Mouse (Mus musculus) lung, adult 2 months (tissue): Measurements from ENCODE around the gene Hmgn3. TPM values are rescaled to one million over a fixed set of nuclear protein-coding genes. Genes with fewer than 3 reads are reported as not detected.

Experiments
- DNase-seq: peaks from one replicate; pipeline ENCODE4 v3.0.0; 2022
- H3K4me1 ChIP-seq: fragments of 200-500 bp; 2 replicates; pipeline ENCODE4 v1.6.1; 2011; ENCODE audit warnings: low read length; ENCODE audit not compliant: control insufficient read depth, insufficient read depth
- H3K4me3 ChIP-seq: fragments of 200-500 bp; replicated peaks from 2 replicates; pipeline ENCODE3; 2011; ENCODE audit warnings: low read depth, mild to moderate bottlenecking, control low read depth, low read length; ENCODE audit errors: extremely low read depth
- CTCF ChIP-seq: fragments of 200-500 bp; IDR thresholded peaks from 2 replicates; pipeline ENCODE4 v1.5.1; 2011; ENCODE audit warnings: mild to moderate bottlenecking, low read length, control low read depth; ENCODE audit not compliant: insufficient read depth
- POLR2A ChIP-seq: fragments of 200-500 bp; IDR thresholded peaks from 2 replicates; pipeline ENCODE4 v1.6.1; 2011; ENCODE audit warnings: low read depth, mild to moderate bottlenecking, control low read depth, low read length, borderline replicate concordance; ENCODE audit errors: extremely low read depth
- WGBS: fragments of 180-500 bp; shearing (Covaris S2); methylation state at CpG from one replicate; pipeline ENCODE4 v1.1.7; 2018; 5-methylcytosine and 5-hydroxymethylcytosine counted together
- polyA plus RNA-seq: library from polyadenylated mRNA; depleted of rRNA; stranded (reverse); fragments of >200 nt; gene quantifications from 2 replicates; pipeline ENCODE4 v1.2.3, GENCODE M21; 2012

Hmgn3 gene
- polyA plus RNA-seq, 1 experiment: 8.9 TPM

GRCm38 (mm10) chr9:83116774-83117474 lies 29.6 kb downstream of the Hmgn3 start:
- TF ChIP-seq CTCF (no peak), POLR2A (no peak)
- WGBS: 91% methylated on average over 15 of the region's 15 CpGs
- H3K4me1 ChIP-seq: no peaks in the 10 kb centered on the region

GRCm38 (mm10) chr9:83115676-83116075 lies 30.8 kb downstream of the Hmgn3 start:
- 85% methylated on average over 2 of the region's 2 CpGs for WGBS
- H3K4me1 ChIP-seq: no peaks in the 10 kb centered on the region
- TF ChIP-seq POLR2A: no peak
- TF ChIP-seq CTCF: no peak
- no peak overlapping the region for H3K4me3 ChIP-seq
- no peak for DNase-seq

More at GRCm38 (mm10) chr9:83116774-83117474, 29.6 kb downstream of the Hmgn3 start:
- no peak overlapping the region for H3K4me3 ChIP-seq
- DNase-seq: no peak

DNA sequence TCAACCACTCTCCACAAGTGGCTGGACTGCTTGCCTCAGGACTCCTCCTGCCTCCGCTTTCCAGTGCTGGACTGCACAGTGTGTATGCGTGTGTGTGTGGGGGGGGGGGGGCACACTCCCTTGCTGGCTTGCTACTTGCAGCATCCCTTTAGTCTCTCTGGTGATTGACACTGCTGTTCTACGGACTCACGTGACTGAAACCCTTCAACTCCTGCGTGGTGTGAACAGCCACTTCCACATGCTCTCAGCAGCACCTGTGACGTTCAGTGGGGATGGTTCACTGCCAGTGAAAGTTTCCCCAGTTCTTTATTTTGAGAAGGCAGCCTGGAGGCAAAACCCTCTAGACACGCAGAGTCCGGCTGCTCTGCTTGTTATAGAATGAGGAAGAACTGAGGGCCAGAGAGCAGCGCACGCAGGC lies 32.7 kb downstream of the Hmgn3 start:
- Histone ChIP-seq H3K4me3 (no peak overlapping the region), H3K4me1 (no peaks in the 10 kb centered on the region)
- WGBS: 56% methylated on average over 10 of the region's 10 CpGs
- TF ChIP-seq CTCF (no peak), POLR2A (no peak)
- no peak for DNase-seq

GRCm38 (mm10) chr9:83112305-83112768 lies 34.1 kb downstream of the Hmgn3 start:
- Histone ChIP-seq H3K4me1 (no peaks in the 10 kb centered on the region), H3K4me3 (no peak overlapping the region)
- no peak for DNase-seq
- no peak for TF ChIP-seq POLR2A
- no peak for TF ChIP-seq CTCF
- WGBS: 62% methylated on average over 9 of the region's 9 CpGs

GRCm38 (mm10) chr9:83111789-83112188 lies 34.7 kb downstream of the Hmgn3 start:
- no peak overlapping the region for H3K4me3 ChIP-seq
- no peak for DNase-seq
- WGBS: 84% methylated on average over 3 of the region's 3 CpGs
- TF ChIP-seq CTCF: no peak
- no peak for TF ChIP-seq POLR2A
- H3K4me1 ChIP-seq: no peaks in the 10 kb centered on the region

- H3K4me3 ChIP-seq: no peak overlapping the region
- DNase-seq: no peak
- TF ChIP-seq POLR2A (no peak), CTCF (no peak)
- WGBS: 81% methylated on average over 9 of the region's 9 CpGs
- no peaks in the 10 kb centered on the region for H3K4me1 ChIP-seq
These were observed 35.3 kb downstream of the Hmgn3 start for GRCm38 (mm10) chr9:83111117-83111686.

DNA sequence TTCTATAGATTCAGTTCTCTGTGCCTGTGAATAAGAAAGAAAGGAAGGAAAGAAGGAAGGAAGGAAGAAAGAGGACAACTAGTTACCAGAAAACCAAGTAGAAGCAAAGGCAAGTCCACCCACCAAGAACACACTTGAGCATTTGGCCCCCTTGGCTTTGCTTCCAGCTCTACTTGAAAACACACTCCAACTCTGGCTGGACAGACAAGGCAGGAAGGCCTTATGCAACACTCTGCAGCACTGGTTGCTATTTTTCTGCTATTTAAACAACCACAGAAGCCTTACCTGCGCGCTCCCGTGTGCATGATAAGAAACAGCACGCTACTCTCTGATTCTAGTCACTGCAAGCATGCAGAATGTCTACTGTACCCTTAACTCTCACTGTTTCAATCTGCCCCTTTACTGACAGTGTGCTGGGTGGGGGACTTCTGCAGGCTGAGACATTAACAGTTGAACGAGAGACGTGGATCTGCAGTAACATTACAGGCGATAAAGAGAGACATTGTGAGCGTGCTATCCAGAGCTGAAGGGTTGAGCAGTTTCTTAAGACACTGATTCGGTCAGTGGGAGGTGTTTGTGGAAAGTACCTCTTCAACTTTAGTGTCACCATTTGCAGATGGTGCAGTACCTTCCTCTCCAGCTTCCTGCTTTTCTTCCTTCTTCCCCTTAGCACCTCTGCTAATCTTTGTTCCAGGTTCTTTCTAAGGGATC lies 35.9 kb downstream of the Hmgn3 start:
- Histone ChIP-seq H3K4me3 (no peak overlapping the region), H3K4me1 (no peaks in the 10 kb centered on the region)
- WGBS: 70% methylated on average over 9 of the region's 9 CpGs
- peak; percentile 23 for DNase-seq
- TF ChIP-seq CTCF: no peak
- TF ChIP-seq POLR2A: no peak

- Histone ChIP-seq H3K4me1 (no peaks in the 10 kb centered on the region), H3K4me3 (no peak overlapping the region)
- TF ChIP-seq CTCF (no peak), POLR2A (no peak)
- WGBS: 94% methylated on average over 6 of the region's 6 CpGs
- DNase-seq: no peak
These were observed 36.8 kb downstream of the Hmgn3 start for GRCm38 (mm10) chr9:83109705-83110104.

DNA sequence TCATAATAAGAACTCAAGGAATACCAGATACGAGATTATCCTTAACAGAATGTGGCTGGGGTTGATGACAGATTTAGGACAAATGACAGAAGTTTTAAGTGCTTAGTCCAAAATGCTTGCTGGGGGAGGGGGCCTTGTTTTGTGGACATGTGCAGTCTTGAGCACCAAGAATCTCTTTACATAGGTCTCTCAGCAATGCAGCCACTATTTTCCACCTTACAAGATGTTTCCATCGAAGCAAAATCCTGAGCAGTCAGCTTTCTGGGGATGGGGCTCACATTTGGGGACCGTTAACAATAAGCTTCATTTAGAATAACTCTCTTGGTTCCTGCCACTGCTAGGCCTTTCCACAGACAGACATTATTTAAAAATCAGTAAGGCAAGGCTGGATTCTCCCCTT lies 37.7 kb downstream of the Hmgn3 start:
- Histone ChIP-seq H3K4me1 (no peaks in the 10 kb centered on the region), H3K4me3 (no peak overlapping the region)
- WGBS: 69% methylated on average over 3 of the region's 3 CpGs
- no peak for TF ChIP-seq CTCF
- DNase-seq: no peak

DNA sequence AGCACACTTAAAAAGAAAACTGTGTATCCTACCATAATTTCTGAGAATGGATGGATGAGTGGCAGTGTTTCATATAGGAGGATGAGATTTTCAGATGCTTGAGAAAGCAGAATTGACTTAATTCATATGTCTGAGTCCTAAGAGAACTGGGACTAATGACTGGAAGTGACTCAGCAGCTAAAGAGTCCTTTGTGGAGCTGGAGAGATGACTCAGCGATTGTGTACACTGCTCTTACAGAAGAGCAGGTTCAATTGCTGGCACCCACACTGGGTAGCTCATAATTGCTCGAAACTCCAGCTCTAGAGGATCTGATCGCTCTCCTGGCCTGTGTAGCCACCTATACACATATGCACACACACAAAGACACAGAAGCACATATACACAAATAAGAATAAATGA lies 42.7 kb downstream of the Hmgn3 start:
- no peak overlapping the region for H3K4me3 ChIP-seq
- no peak for DNase-seq
- no peak for TF ChIP-seq POLR2A
- TF ChIP-seq CTCF: no peak
- 73% methylated on average over 3 of the region's 3 CpGs for WGBS
- H3K4me1 ChIP-seq: no peaks in the 10 kb centered on the region

DNA sequence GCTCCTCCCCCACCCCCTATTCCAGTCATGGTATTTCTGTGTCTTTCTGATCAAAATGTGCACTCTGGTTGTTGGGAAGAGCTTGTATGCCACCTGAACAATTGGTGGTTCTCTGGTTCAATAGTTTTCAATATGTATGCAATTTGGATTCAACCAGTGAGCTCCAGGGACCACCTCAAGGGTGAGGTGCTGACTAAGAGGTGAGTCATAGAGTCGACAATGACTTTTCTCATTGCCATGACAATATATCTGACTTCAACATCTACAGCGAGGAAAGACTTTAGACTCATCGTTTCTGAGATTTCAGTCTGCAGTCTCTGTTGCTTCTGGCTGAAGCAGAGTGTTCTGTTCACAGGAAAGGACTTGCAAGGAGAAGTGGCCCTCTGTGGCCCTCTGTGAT lies 44.8 kb downstream of the Hmgn3 start:
- no peaks in the 10 kb centered on the region for H3K4me1 ChIP-seq
- no peak for DNase-seq
- WGBS: 88% methylated on average over 3 of the region's 3 CpGs
- H3K4me3 ChIP-seq: no peak overlapping the region
- no peak for TF ChIP-seq POLR2A
- no peak for TF ChIP-seq CTCF
